ENCODE assay signal across 8 mouse cellular contexts in the genomic region with DNA sequence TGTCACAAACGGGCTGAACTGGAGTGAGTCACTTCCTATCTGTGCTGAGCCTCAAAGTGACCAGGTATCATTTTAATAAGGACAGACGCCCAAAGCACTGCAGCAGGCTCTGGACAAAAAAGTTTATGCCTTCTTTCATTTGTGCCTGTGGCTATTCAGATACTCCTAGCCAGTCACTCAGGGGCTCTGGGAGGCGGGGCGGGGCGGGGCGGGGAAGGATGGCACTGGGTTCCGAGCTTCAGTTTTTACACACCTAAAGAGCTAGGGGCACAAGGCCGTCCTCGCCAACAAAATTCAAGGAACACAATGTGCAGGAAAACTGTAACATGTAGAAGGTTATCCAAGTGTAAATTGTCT. TPM values are rescaled to one million over a fixed set of nuclear protein-coding genes. Genes with fewer than 3 reads are reported as not detected.
DNase-seq lines count a peak whose midpoint lies in the region; ATAC-seq and TF ChIP-seq lines count a peak whose summit lies in the region.

No protein-coding gene starts in this region.

- no peak overlapping the region for H3K9ac ChIP-seq in intestine, embryonic 14.5 days (ENCODE audit: low read length)
- H3K9ac ChIP-seq in midbrain, embryonic 12.5 days (replicated peaks), result no peak overlapping the region

- WGBS in spleen, adult 2 months, result 2% methylated on average over 9 of the region's 9 CpGs
- WGBS in intestine, embryonic 14.5 days, result 6% methylated on average over 9 of the region's 9 CpGs
- 8% methylated on average over 9 of the region's 9 CpGs for WGBS in midbrain, embryonic 12.5 days

- H3K27ac ChIP-seq in spleen, adult 2 months (ENCODE audit: insufficient read depth, low read length), result no peak overlapping the region
- H3K27ac ChIP-seq in intestine, embryonic 14.5 days (ENCODE audit: low read depth), result no peak overlapping the region
- no peak overlapping the region for H3K27ac ChIP-seq in midbrain, embryonic 12.5 days (replicated peaks)

- H3K4me1 ChIP-seq in spleen, adult 2 months (ENCODE audit: control insufficient read depth, insufficient read depth, insufficient read length), result no peaks in the 10 kb centered on the region
- no peaks in the 10 kb centered on the region; the same call in 1 of the 2 replicates for H3K4me1 ChIP-seq in intestine, embryonic 14.5 days (replicated peaks; ENCODE audit: control insufficient read depth, insufficient read depth, low read length)
- peaks cover 3% of the 10 kb centered on the region for H3K4me1 ChIP-seq in midbrain, embryonic 12.5 days

- no peak for TF ChIP-seq CTCF in spleen, adult 2 months (IDR thresholded peaks at IDR 0.05; ENCODE audit: extremely low read depth, insufficient read depth, insufficient read length, insufficient replicate concordance)

- ATAC-seq in intestine, embryonic 14.5 days (replicated peaks; ENCODE audit: low FRiP score, low TSS enrichment, low read depth), result peak; percentile 83
- ATAC-seq in midbrain, embryonic 12.5 days (ENCODE audit: low FRiP score, low read depth), result peak; percentile 80

- H3K4me2 ChIP-seq in intestine, embryonic 14.5 days (ENCODE audit: low read length), result peak overlapping the region; percentile 74
- H3K4me2 ChIP-seq in midbrain, embryonic 12.5 days (replicated peaks), result peak overlapping the region; percentile 91

- peak; percentile 58 for DNase-seq in adrenal gland, postnatal 10 days
- DNase-seq in adrenal gland, adult 2 months, result no peak
- no peak for DNase-seq in spleen, adult 2 months (ENCODE audit: low read depth in 1 of 2, low spot score in 2 of 2)
- no peak for DNase-seq in spleen, postnatal 4 days (ENCODE audit: low spot score in 2 of 2)
- no peak for DNase-seq in intestine, embryonic 14.5 days (ENCODE audit: low spot score)
- DNase-seq in left cerebral cortex, adult 11 months (ENCODE audit: low spot score), result no peak
- DNase-seq in thymus, postnatal 25 days, result no peak

- no peak for TF ChIP-seq POLR2A in spleen, adult 2 months (IDR thresholded peaks at IDR 0.05; ENCODE audit: low read depth, low read length)

- peak overlapping the region; percentile 79 for H3K4me3 ChIP-seq in spleen, adult 2 months (ENCODE audit: extremely low read depth, insufficient read depth, insufficient read length)
- H3K4me3 ChIP-seq in intestine, embryonic 14.5 days (ENCODE audit: low read depth, low read length), result peak overlapping the region; percentile 69
- peak overlapping the region; percentile 64 for H3K4me3 ChIP-seq in midbrain, embryonic 12.5 days

- no peaks in the 10 kb centered on the region for H3K27me3 ChIP-seq in spleen, adult 2 months (ENCODE audit: control insufficient read depth, insufficient read depth, low read length)
- no peaks in the 10 kb centered on the region for H3K27me3 ChIP-seq in intestine, embryonic 14.5 days (replicated peaks; ENCODE audit: control insufficient read depth, insufficient read depth, low read length)
- H3K27me3 ChIP-seq in midbrain, embryonic 12.5 days, result no peaks in the 10 kb centered on the region; the same call in 1 of the 2 replicates

- H3K9me3 ChIP-seq in intestine, embryonic 14.5 days (ENCODE audit: control insufficient read depth, low read length), result no peaks in the 10 kb centered on the region
- no peaks in the 10 kb centered on the region for H3K9me3 ChIP-seq in midbrain, embryonic 12.5 days

- no peaks in the 10 kb centered on the region for H3K36me3 ChIP-seq in spleen, adult 2 months (ENCODE audit: control insufficient read depth, insufficient read depth, low read length)
- no peaks in the 10 kb centered on the region for H3K36me3 ChIP-seq in intestine, embryonic 14.5 days (ENCODE audit: control insufficient read depth, insufficient read depth, low read length)
- H3K36me3 ChIP-seq in midbrain, embryonic 12.5 days, result no peaks in the 10 kb centered on the region

RNA-seq across cellular contexts. Expression of a gene that starts 0.3 kb away (rescaled TPM):
- total RNA-seq in adrenal gland, postnatal 10 days (2021), result 10 to 100 TPM; 50.6 to 61.4 TPM
- 10 to 100 TPM; 44.8 to 50.2 TPM for total RNA-seq in adrenal gland, adult 2 months (2021)
- 6.5 and 6.8 TPM in 2 replicates for polyA plus RNA-seq in adrenal gland, adult 2 months (2012; rRNA removed)
- 3.1 and 4.0 TPM in 2 replicates for polyA plus RNA-seq in spleen, adult 2 months (2012; rRNA removed)
- 26.8 and 29.0 TPM in 2 replicates for polyA plus RNA-seq in intestine, embryonic 14.5 days (2014; fragmentation: Nextera tagmentation; extraction: Ambion mirVana)
- polyA plus RNA-seq in midbrain, embryonic 12.5 days (2016; fragmentation: Nextera tagmentation; extraction: Ambion mirVana), result 25.2 and 26.4 TPM in 2 replicates
